Mouse (Mus musculus): ENCODE data around the gene Zp1.

The Zp1 gene

GRCm38 (mm10) chr19:10920532-10920931 lies at the start of gene Zp1:
Zp1 (minus strand) TSS chr19:10920632.
- no peak for DNase-seq

DNA sequence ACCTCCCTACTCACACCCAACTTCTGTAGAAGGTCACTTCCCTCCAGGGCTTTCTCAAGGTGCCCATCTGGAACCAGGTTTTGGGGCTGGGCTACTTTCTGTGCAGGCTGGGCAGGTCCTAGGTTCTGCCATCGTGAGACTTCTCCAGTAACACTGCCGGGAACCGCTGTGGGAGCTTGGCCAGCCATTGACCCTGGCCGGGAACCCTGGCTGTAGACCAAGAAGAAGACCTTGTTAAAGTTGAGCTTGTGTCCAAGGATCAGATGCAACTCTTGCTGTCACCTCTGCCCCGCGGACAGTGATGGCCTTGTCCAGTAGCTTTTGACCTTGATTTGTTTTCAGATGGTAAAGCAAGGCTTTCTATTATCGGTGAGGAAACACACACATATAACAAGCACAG lies 48.1 kb upstream of the Zp1 start:
- no peak for DNase-seq

DNA sequence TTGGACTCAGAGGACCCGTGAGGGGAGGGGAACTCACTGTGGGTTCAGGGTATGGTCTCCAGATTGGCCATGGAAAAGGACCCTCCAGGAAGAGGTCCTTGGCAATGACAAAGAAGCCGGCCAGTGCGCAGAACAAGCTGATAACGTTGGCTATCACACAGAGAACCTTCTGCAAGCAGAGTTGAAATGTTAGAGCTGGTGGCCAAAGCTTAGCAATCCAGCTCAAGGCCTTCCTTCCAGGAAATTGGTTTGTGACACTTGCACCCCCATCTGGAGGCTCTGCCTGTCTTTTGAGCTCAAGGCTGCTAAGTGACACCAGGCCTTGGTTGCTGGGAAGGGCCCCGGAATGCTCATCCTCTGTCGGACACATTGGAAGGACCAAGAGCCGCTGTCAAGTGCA lies 45.3 kb upstream of the Zp1 start:
- no peak for DNase-seq

- no peak for DNase-seq
Observed at GRCm38 (mm10) chr19:10959978-10960346, 39.5 kb upstream of the Zp1 start.

- DNase-seq = peak; percentile 89
Observed at GRCm38 (mm10) chr19:10959085-10959977, 38.9 kb upstream of the Zp1 start.

GRCm38 (mm10) chr19:10952021-10952939 lies 31.8 kb upstream of the Zp1 start:
- DNase-seq = peak; percentile 33

- DNase-seq = no peak
Observed at GRCm38 (mm10) chr19:10949558-10949957, 29.1 kb upstream of the Zp1 start.

DNA sequence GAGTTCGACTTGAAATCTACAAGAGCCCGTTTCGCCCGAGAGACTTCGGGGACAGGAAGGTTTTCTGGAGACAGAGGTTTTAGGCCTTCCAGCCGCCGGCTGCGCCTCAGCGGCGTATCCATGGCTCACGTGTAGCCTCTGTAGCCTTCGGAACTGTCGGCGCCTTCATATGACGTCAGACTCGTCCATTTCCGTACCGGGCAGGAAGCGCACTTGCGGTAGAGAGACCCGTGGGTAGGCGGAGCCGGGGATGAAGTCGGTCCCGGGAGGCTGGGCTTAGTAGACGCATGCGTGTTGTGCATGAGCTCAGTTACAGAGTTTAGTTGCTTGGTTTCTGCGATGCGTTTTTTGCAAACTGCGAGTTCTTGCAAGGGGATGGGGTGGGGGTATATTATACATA lies 28.7 kb upstream of the Zp1 start, which contains the start of gene Ccdc86:
Gene Ccdc86 (minus strand): TSS at position 155 of the 400 bp plus-strand sequence.
- peak; percentile 99 for DNase-seq

GRCm38 (mm10) chr19:10948416-10948815 lies 28.0 kb upstream of the Zp1 start:
- DNase-seq = no peak

DNA sequence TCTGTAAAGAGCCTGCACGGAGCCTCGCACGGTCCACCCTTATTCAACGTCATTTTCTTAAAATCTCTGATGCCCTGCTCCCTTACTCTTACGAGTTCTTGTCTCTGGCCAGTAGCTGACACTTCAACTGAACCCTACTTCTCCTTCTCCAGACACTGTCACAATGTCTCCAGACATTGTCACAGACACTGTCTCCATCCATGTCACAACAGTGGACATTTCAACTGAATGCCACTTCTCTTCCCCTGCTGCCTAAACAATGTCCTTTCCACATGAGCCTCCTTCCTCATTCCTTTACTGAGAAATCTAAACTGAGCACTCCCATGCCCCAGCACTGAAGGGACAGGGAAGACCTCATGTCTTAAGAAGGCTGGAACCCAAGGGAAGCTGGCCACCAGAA lies 26.8 kb upstream of the Zp1 start:
- DNase-seq = no peak

GRCm38 (mm10) chr19:10946506-10946905 lies 26.1 kb upstream of the Zp1 start:
- DNase-seq = no peak

- peak; percentile 40 for DNase-seq
Observed at GRCm38 (mm10) chr19:10943955-10944354, 23.5 kb upstream of the Zp1 start.

DNA sequence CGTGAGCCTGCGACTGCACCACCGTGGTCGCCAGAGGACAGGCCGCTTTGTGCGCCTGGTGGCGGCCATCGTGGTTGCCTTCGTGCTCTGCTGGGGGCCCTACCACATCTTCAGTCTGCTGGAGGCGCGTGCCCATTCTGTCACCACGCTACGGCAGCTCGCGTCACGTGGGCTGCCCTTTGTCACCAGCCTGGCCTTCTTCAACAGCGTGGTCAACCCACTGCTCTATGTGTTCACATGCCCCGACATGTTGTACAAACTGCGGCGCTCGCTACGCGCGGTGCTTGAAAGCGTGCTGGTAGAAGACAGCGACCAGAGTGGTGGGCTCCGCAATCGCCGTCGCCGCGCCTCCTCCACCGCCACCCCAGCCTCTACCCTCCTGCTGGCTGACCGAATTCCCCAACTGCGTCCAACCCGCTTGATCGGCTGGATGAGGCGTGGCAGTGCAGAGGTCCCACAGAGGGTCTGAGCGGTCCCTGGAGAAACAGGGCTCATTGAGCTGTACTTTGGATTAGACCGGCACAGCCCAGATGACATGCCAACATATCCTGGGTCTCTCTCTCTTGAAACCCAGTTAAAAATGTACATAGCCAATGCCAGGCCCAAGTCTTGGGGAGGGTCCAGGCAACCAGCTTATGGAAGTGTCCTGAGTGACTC lies 20.5 kb upstream of the Zp1 start:
- DNase-seq = no peak

- peak; percentile 83 for DNase-seq
Observed at GRCm38 (mm10) chr19:10940097-10940800, 19.8 kb upstream of the Zp1 start.

DNA sequence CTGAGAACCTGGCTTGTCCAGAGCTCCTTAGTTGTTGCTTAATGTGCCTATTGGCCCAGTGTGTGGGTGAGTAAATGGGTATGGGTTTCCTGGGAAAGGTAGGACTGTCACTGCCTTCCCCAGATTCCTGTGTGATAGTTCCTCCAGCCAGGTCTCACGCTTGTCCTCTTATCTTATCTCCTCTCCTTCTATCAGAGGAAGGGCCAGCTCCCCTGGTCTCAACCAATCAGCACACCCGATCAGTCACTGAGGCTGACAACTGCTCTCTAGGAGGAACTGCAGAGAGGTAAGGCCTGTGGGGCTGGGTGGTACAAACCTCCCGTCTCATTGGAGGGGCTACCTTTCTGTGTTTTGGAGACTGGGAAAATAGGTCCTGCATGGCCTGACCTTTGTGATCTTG lies 18.3 kb upstream of the Zp1 start:
- no peak for DNase-seq

GRCm38 (mm10) chr19:10937110-10937563 lies 16.7 kb upstream of the Zp1 start, which contains the start of gene Ptgdr2:
Ptgdr2 (plus strand) TSS chr19:10937160.
- no peak for DNase-seq

DNA sequence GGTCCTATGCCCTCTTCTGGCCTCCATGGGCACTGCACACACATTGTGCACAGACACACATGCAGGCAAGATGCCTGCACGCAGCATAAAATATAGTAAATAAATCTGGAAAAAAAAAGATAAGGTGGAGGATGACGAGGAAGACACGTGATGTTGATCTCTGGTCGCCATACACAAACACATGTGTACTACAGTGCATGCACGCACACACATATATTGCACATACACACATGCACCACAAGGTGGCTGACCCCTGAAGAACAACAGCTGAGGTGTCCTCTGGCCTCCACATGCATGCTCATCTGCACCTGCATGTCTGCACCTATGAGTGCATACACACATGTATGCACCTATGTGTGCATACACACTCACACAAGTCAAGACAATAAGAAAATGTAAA lies 15.6 kb upstream of the Zp1 start:
- no peak for DNase-seq

DNA sequence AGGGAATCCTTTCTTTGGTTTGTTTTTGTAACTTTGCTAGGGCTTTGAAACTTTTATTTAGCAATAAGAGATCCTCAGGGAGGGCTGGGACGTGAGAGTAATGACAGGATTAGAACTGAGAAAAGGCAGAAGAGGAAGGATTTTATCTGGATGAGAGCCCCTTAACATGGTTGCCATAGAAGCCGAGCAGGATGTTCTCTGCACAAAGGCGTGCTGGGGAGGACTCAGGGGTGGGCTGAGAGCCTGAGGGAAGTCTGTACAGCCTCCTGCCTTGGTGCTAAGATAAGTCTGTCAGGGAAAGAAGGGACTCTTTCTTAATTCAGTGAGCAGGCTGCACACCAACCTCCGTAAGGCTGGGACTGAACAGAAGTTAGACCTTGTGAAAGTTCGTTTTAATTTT lies 14.6 kb upstream of the Zp1 start:
- no peak for DNase-seq

DNA sequence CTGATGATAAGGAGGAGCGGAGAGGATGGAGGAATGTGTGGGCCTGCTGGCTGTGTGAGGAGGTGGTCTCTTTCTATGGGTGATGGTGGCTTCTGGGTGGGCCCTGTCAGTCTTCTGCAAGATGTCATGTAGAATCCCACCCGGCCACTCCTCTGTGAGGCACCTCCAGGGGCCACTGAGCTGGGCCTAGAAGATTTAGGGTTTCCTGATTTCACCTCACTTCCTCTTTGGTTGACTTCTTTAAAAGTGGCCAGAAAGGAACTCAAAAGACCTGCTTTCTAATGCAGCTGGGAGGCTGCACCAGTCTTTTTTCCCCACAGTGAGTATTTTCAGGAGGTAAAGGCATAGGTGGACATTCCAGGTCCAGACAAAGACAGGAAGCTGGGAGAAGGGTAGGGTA lies 10.2 kb upstream of the Zp1 start:
- no peak for DNase-seq

DNA sequence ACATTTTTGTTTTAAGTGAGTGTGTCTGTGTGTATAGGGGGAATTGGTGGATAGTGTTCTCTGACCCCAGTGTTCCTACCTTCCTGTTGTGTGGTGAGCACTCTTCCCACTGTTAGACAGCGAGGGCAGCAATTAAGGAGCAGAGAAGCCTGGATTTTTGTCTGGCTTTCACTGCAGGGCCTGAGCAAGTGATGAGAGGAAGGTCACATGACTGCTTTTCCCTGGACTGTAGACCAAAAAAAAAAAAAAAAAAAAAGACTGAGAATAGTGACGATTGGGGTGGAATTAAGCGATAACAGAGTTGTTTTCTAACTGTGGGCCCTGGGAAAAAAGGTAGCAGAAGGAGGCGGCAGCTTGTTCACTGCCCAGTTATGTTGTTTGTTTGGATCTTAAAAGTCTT lies 6.2 kb upstream of the Zp1 start:
- no peak for DNase-seq

- no peak for DNase-seq
Observed at GRCm38 (mm10) chr19:10926123-10926621, 5.7 kb upstream of the Zp1 start.

GRCm38 (mm10) chr19:10924220-10924619 lies 3.8 kb upstream of the Zp1 start:
- DNase-seq = no peak

Data from lung, postnatal 36 days (tissue).